Mouse (Mus musculus) embryo, embryonic 11.5 days (tissue): Measurements from ENCODE around the gene Tm4sf19.

ENCODE experiments used
- DNase-seq: peaks from one replicate; pipeline ENCODE4 v3.0.0-alpha.2; 2012; ENCODE audit warnings: low read depth, low spot score

Tm4sf19 gene

GRCm38 (mm10) chr16:32400267-32400666 lies at the start of gene Tm4sf19:
TSS of gene Tm4sf19 (plus strand) at chr16:32400506.
- DNase-seq: no peak

- no peak for DNase-seq
These were observed 49.5 kb upstream of the Tm4sf19 start for GRCm38 (mm10) chr16:32350776-32351175.

- no peak for DNase-seq
These were observed 36.8 kb upstream of the Tm4sf19 start for GRCm38 (mm10) chr16:32363530-32363929.

DNA sequence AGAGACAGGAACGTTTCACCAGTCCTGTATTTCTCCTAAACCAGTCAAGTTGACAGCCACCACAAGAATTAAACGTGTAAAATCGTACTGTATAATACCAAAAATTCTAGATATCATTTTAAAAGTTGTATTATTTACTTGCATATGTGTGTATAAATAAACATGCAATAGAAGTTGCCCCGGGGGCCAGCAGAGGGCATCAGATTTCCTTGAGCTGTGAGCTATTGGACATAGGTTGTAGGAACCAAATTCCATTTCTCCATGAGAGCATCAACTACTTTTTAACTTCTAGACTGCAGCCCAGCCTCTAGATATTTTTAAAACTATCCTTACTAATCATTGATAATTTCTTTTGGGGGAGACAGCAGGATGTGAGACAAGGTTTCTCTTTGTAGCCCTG lies 29.0 kb upstream of the Tm4sf19 start:
- DNase-seq: no peak

GRCm38 (mm10) chr16:32379575-32379974 lies 20.7 kb upstream of the Tm4sf19 start:
- DNase-seq: no peak

- no peak for DNase-seq
These were observed 17.4 kb upstream of the Tm4sf19 start for GRCm38 (mm10) chr16:32382901-32383300.

- DNase-seq: no peak
These were observed 15.4 kb upstream of the Tm4sf19 start for GRCm38 (mm10) chr16:32384885-32385284.

GRCm38 (mm10) chr16:32386826-32387225 lies 13.5 kb upstream of the Tm4sf19 start:
- no peak for DNase-seq

- no peak for DNase-seq
These were observed 11.3 kb upstream of the Tm4sf19 start for GRCm38 (mm10) chr16:32389049-32389448.

- no peak for DNase-seq
These were observed 10.5 kb upstream of the Tm4sf19 start for GRCm38 (mm10) chr16:32389841-32390240.

GRCm38 (mm10) chr16:32390882-32391281 lies 9.4 kb upstream of the Tm4sf19 start:
- DNase-seq: no peak

GRCm38 (mm10) chr16:32395679-32396540 lies 4.4 kb upstream of the Tm4sf19 start:
- no peak for DNase-seq

DNA sequence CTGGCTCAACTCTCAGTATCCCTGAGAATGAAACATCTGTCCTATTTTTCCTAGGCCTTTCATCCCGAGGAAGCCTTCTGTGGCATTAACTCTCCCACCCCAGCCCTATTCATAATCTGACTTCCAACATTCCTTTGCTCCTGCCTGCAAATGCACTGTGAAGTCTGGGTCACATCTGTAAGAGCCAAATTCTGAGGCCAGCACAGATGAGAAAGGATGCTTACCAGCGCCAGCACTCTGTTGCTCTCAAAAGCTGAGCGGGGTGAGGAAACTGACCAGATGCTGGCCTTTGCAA lies 3.8 kb upstream of the Tm4sf19 start:
- DNase-seq: no peak

GRCm38 (mm10) chr16:32398206-32398605 lies 2.1 kb upstream of the Tm4sf19 start:
- no peak for DNase-seq

DNA sequence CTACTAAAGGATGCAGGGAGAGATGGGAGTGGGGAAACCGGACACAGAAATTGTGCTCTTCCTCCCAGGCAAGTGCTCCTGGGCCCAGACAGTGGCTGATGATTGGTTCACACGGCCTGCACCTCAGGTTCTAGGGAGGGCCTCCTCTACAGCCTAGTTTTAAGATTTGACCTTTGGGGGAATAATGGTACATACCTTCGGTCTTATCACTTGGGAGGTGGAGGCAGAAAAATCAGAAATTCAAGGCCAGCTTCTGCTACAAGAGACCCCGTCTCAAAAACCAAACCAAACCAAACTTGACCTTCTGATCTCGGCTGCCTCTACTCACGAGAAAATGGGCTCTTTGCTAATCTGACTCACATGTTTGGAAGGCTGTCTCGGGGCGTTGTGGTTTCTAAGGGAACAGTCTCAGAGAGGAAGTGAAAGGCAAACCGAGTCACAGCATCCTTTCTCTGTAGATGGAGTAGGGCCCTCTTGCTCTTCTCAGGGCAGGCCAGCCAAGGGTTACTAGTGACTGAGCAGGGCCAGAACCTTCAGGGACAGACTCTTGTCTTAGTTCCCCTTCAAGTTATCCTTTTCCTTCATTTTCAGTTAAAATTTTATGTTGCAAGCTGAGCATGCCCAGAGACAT lies 1.1 kb downstream of the Tm4sf19 start:
- no peak for DNase-seq

GRCm38 (mm10) chr16:32402818-32403217 lies 2.5 kb downstream of the Tm4sf19 start:
- no peak for DNase-seq

DNA sequence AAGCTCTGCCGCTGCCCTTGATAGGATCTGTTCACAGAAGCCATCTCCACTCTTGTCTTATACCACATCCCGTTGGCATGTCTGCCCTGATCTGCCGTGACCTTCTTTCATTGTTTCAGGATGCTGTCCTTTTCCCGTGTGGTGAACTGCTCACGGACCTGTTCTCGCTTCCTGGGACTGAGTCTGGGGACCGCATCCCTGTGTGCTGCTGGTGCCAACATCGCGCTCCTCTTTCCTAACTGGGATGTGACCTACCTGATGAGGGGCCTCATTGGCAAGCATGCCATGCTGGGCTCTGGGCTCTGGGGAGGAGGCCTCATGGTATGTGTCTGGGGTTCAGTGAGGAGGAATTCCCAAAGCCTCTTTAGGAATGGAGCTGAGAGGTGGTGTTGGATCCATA lies 5.4 kb downstream of the Tm4sf19 start:
- no peak for DNase-seq

GRCm38 (mm10) chr16:32406671-32407070 lies 6.4 kb downstream of the Tm4sf19 start:
- no peak for DNase-seq

- DNase-seq: no peak
These were observed 7.4 kb downstream of the Tm4sf19 start for GRCm38 (mm10) chr16:32407730-32408129.

GRCm38 (mm10) chr16:32417457-32417856 lies 17.2 kb downstream of the Tm4sf19 start:
- no peak for DNase-seq

GRCm38 (mm10) chr16:32419517-32420483 lies 19.5 kb downstream of the Tm4sf19 start, which contains the start of gene Tctex1d2:
TSS of gene Tctex1d2 (plus strand) at chr16:32419702.
- peak; percentile 88 for DNase-seq

DNA sequence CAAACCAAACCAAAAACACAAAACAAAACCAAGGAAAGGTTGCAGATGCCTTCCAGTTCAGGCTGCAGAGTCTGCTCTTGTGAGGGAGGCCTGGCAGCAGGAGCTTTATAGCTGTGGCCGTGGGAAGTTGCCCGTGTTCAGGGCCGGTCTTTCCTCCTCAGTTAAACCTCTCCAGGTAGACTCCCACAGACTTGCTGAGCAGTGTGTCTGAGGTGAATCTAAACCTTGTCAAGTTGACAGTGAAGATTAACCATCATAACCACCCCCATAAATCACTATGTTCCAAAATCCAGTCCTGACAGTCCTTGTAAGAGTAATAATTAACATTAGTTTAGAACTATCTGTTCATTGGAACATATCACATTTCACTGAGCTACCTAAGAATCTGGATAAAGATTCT lies 27.2 kb downstream of the Tm4sf19 start:
- no peak for DNase-seq
